Mouse (Mus musculus): ENCODE data around the gene Tjp1. TPM values are rescaled to one million over a fixed set of nuclear protein-coding genes. Genes with fewer than 3 reads are reported as not detected.

Tjp1 gene
- polyA plus RNA-seq, 1 experiment from 2014 or later, result 9.7 TPM

DNA sequence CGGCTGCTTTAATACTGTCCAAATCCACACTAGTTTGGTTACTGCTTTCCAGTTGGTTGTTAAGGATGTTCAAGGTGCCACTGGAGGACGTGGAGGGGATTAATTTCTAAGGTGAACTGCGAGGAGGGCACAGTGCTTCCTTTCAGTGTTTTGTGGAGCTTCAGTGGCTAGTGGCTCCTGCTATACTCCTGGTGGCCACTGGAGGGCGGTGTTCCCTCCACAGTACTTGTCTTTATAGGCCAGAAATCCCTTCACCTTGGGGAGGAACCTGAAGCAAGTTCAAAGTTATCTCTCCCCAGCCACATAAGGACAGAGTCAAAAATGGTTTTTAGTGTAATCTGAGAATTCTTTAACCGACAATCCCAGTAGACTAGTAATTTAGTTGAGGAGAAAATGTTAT is 210.2 kb downstream of the Tjp1 start:
- 34% methylated on average over 5 of the region's 5 CpGs for WGBS
- Histone ChIP-seq H3K4me1 (replicated peaks; ENCODE audit: control insufficient read depth, insufficient read depth, low read length) (no peaks in the 10 kb centered on the region), H3K36me3 (ENCODE audit: control insufficient read depth, insufficient read depth) (peaks cover 65% of the 10 kb centered on the region), H3K9me3 (ENCODE audit: control insufficient read depth) (no peaks in the 10 kb centered on the region), H3K9ac (ENCODE audit: low read depth, low read length) (no peak overlapping the region), H3K27ac (ENCODE audit: low read depth, low read length) (no peak overlapping the region), H3K4me3 (ENCODE audit: low read depth, low read length) (no peak overlapping the region), H3K27me3 (replicated peaks; ENCODE audit: control insufficient read depth, insufficient read depth, low read length) (no peaks in the 10 kb centered on the region), H3K4me2 (replicated peaks; ENCODE audit: low read depth) (no peak overlapping the region)
- peak; percentile 94 for TF ChIP-seq CTCF (IDR thresholded peaks at IDR 0.05; ENCODE audit: low read depth)
- peak; percentile 33; the same call in 1 of the 2 replicates for ATAC-seq

DNA sequence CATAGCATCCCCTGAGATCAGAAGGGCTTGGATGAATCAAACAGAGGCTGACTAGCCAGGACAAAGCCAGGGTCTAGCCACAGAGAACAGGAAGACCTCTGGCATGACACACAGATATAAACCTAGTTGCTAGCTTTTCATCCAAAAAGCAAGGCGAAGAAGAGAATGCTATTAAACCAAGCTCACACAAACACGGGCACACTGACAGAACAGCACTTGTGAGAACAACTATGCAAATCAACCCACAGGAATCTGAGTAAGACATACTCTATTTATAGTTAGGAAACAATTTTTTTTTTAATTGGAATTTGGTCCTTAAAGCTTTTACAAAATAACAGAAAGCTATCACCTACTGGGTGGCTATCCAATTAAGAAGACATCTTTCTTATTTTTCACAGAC is 212.4 kb downstream of the Tjp1 start:
- no peak for ATAC-seq
- Histone ChIP-seq H3K4me2 (replicated peaks; ENCODE audit: low read depth) (no peak overlapping the region), H3K36me3 (ENCODE audit: control insufficient read depth, insufficient read depth) (peaks cover 74% of the 10 kb centered on the region), H3K4me1 (replicated peaks; ENCODE audit: control insufficient read depth, insufficient read depth, low read length) (no peaks in the 10 kb centered on the region), H3K27me3 (replicated peaks; ENCODE audit: control insufficient read depth, insufficient read depth, low read length) (no peaks in the 10 kb centered on the region), H3K9me3 (ENCODE audit: control insufficient read depth) (no peaks in the 10 kb centered on the region), H3K9ac (ENCODE audit: low read depth, low read length) (no peak overlapping the region), H3K4me3 (ENCODE audit: low read depth, low read length) (no peak overlapping the region), H3K27ac (ENCODE audit: low read depth, low read length) (no peak overlapping the region)
- 93% methylated on average over 2 of the region's 2 CpGs for WGBS
- no peak for TF ChIP-seq CTCF (IDR thresholded peaks at IDR 0.05; ENCODE audit: low read depth)

DNA sequence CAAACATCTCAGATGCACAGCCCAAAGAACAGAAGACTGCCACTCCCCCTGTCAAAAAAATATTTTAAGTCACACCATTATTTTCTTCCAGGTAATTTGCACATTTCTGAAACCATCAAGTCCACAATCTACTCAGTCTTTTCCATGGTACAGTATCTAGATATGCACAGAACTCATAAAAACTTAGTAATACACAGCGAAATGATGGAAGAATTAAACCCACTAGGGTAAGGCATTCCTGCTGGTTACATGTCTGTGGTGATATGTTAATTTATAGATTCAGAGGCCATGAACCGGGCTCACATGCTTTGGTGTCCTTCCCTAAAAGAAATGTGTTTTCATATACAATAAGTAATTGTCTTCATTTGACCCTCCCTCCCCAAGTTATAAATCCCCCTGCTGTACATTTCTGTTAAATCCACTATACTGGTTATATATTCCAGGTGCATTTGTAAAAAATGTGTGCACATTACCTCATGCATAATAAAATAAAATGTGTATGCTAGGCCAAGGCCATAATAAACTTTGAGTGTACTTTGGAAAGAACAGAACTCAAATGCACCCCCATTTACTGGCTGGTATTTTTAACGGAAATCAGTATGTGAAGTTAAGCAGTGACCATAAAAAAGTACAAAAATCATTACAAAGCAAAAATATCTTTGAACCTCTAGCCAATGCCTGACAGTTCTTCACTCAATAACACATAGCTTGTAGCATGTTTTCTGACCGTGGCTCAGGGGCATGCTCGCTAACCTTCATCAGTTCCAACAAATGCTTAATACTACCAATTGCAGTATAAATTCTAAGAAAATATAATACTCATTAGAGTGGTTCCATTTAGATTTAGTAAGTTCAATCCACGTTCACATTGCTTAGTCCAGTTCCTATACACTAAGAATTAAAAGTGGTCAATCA is 230.6 kb downstream of the Tjp1 start:
- no peak overlapping the region for H3K27ac ChIP-seq (ENCODE audit: low read depth, low read length)
- H3K27me3 ChIP-seq (replicated peaks; ENCODE audit: control insufficient read depth, insufficient read depth, low read length), result no peaks in the 10 kb centered on the region
- H3K4me1 ChIP-seq (replicated peaks; ENCODE audit: control insufficient read depth, insufficient read depth, low read length), result no peaks in the 10 kb centered on the region
- peaks cover 37% of the 10 kb centered on the region for H3K36me3 ChIP-seq (ENCODE audit: control insufficient read depth, insufficient read depth)
- no peak overlapping the region for H3K4me2 ChIP-seq (replicated peaks; ENCODE audit: low read depth)
- H3K9ac ChIP-seq (ENCODE audit: low read depth, low read length), result no peak overlapping the region
- 78% methylated on average over 6 of the region's 6 CpGs for WGBS
- H3K9me3 ChIP-seq (ENCODE audit: control insufficient read depth), result no peaks in the 10 kb centered on the region
- TF ChIP-seq CTCF (IDR thresholded peaks at IDR 0.05; ENCODE audit: low read depth), result no peak
- no peak overlapping the region for H3K4me3 ChIP-seq (ENCODE audit: low read depth, low read length)
- ATAC-seq, result no peak

DNA sequence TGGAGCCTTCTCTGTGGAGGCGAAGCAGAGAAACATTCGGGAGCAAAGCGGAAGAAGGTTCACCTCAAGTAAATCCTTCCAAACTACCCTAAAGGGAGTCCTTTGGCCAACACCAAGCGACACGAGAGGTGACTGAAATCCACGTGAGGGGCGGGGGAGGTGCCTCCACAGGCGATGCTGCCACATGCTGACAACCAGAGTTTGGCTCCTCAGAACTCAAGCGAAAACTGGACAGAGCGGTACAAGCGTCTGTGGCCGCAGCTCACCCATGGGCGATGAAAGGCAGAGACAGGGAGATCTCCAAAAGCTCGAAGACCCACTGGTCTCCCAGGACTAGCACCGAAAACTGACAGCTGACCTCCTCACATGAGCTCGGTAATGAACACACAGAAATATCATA is 244.7 kb downstream of the Tjp1 start:
- H3K4me2 ChIP-seq (replicated peaks; ENCODE audit: low read depth), result no peak overlapping the region
- H3K27me3 ChIP-seq (replicated peaks; ENCODE audit: control insufficient read depth, insufficient read depth, low read length), result no peaks in the 10 kb centered on the region
- no peak for TF ChIP-seq CTCF (IDR thresholded peaks at IDR 0.05; ENCODE audit: low read depth)
- no peaks in the 10 kb centered on the region for H3K36me3 ChIP-seq (ENCODE audit: control insufficient read depth, insufficient read depth)
- H3K9ac ChIP-seq (ENCODE audit: low read depth, low read length), result no peak overlapping the region
- no peak overlapping the region for H3K4me3 ChIP-seq (ENCODE audit: low read depth, low read length)
- no peaks in the 10 kb centered on the region for H3K4me1 ChIP-seq (replicated peaks; ENCODE audit: control insufficient read depth, insufficient read depth, low read length)
- no peaks in the 10 kb centered on the region for H3K9me3 ChIP-seq (ENCODE audit: control insufficient read depth)
- 61% methylated on average over 16 of the region's 16 CpGs for WGBS
- no peak overlapping the region for H3K27ac ChIP-seq (ENCODE audit: low read depth, low read length)
- ATAC-seq, result no peak

DNA sequence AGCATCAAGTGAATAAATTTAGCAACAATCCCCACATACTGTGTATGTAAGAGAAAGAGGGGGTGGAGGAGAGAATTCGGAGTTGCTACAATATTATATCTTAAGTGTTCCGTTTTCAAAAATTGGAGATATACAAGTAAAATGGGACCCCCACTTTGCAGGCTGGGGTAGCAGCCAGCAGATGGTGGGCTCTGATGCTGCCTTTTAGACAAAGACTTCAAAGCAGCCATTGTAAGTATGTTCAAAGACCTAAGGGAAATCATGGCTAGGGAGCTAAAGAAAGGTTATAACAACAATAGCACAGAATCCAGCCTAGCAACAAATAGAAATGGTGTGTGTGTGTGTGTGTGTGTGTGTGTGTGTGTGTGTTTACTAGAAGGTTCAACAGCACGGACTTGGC is 245.6 kb downstream of the Tjp1 start:
- H3K4me1 ChIP-seq (replicated peaks; ENCODE audit: control insufficient read depth, insufficient read depth, low read length), result no peaks in the 10 kb centered on the region
- no peaks in the 10 kb centered on the region for H3K36me3 ChIP-seq (ENCODE audit: control insufficient read depth, insufficient read depth)
- no peak overlapping the region for H3K4me3 ChIP-seq (ENCODE audit: low read depth, low read length)
- no peaks in the 10 kb centered on the region for H3K9me3 ChIP-seq (ENCODE audit: control insufficient read depth)
- no peak overlapping the region for H3K27ac ChIP-seq (ENCODE audit: low read depth, low read length)
- H3K4me2 ChIP-seq (replicated peaks; ENCODE audit: low read depth), result no peak overlapping the region
- no peak overlapping the region for H3K9ac ChIP-seq (ENCODE audit: low read depth, low read length)
- 76% methylated on average over 3 of the region's 3 CpGs for WGBS
- no peak for TF ChIP-seq CTCF (IDR thresholded peaks at IDR 0.05; ENCODE audit: low read depth)
- ATAC-seq, result no peak
- no peaks in the 10 kb centered on the region for H3K27me3 ChIP-seq (replicated peaks; ENCODE audit: control insufficient read depth, insufficient read depth, low read length)

DNA sequence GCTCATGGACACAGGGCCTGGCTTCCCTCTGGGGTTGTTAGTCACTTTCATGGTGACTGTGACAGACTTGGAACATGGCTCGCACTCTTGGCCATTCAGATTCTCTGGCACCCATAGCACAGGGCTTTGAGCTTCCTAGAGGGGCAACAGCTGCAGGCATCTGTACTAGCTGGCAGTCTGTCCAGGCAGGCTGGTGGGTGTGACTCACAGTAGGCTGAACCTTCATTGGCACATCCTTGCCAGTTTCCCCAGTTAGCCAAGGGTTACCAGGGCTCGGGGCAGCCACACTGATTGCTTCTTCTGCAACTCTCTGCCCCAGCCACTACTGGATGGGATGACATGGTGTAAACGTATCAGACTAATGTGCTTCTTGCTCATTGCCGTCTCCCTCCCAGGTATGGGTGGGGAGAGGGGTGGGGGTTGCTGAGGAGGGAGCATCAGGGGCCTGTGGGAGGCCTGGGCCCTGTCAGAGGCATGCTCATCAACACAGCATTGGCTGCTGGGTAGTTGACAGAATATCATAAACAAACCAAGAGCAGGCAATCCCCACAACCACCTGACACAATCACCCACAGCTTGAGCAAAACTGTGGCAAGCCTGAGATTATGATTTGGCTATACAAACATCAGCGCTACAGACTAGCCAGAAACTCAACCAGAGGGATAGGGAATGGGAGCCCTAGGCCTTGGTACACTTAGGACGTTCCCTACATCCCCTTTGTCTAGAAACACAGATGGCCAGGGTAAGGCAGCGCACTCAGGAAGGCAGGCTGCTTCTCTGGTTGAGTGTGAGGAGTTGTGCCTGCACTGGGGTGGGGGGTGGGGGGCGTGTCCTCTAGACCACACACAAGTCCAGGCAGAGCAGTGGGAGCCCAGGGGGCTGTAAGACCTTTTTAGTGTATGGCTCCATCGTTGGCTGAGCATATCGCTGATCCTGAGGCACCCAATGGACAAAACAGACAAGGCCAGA is 246.4 kb downstream of the Tjp1 start:
- no peak for TF ChIP-seq CTCF (IDR thresholded peaks at IDR 0.05; ENCODE audit: low read depth)
- 72% methylated on average over 10 of the region's 10 CpGs for WGBS
- Histone ChIP-seq H3K27me3 (replicated peaks; ENCODE audit: control insufficient read depth, insufficient read depth, low read length) (no peaks in the 10 kb centered on the region), H3K27ac (ENCODE audit: low read depth, low read length) (no peak overlapping the region), H3K4me1 (replicated peaks; ENCODE audit: control insufficient read depth, insufficient read depth, low read length) (no peaks in the 10 kb centered on the region), H3K4me3 (ENCODE audit: low read depth, low read length) (no peak overlapping the region), H3K9ac (ENCODE audit: low read depth, low read length) (no peak overlapping the region), H3K36me3 (ENCODE audit: control insufficient read depth, insufficient read depth) (no peaks in the 10 kb centered on the region), H3K9me3 (ENCODE audit: control insufficient read depth) (no peaks in the 10 kb centered on the region), H3K4me2 (replicated peaks; ENCODE audit: low read depth) (no peak overlapping the region)
- ATAC-seq, result no peak
